Mouse (Mus musculus) stomach, embryonic 15.5 days (tissue): ENCODE results near the gene Aifm3. TPM values are rescaled to one million over a fixed set of nuclear protein-coding genes. Genes with fewer than 3 reads are reported as not detected.
"Not testable (repeated sequence)": the region's sequence is repeated elsewhere in the genome, so short reads cannot be mapped to it uniquely, and the experiment has no call there.

Experiments used
- ATAC-seq: fragments of 200-750 bp; cut with Nextera tagmentation; 2 replicates; pipeline ENCODE4 v1.8.0; 2017; ENCODE audit warnings: low read depth, moderate number of reproducible peaks, moderate TSS enrichment; ENCODE audit not compliant: insufficient read depth, low FRiP score
- H3K27ac ChIP-seq: fragments of 300-500 bp; sonication (generic); 2 replicates; pipeline ENCODE4 v1.5.1; 2015; ENCODE audit warnings: mild to moderate bottlenecking, inconsistent platforms
- H3K27me3 ChIP-seq: fragments of 300-500 bp; sonication (generic); replicated peaks from 2 replicates; pipeline ENCODE4 v1.6.1; 2015; ENCODE audit warnings: inconsistent platforms
- H3K36me3 ChIP-seq: fragments of 300-500 bp; sonication (generic); 2 replicates; pipeline ENCODE4 v1.6.1; 2015; ENCODE audit warnings: inconsistent platforms
- H3K4me1 ChIP-seq: fragments of 300-500 bp; sonication (generic); 2 replicates; pipeline ENCODE4 v1.6.1; 2015; ENCODE audit warnings: inconsistent platforms
- H3K4me2 ChIP-seq: fragments of 300-500 bp; sonication (generic); 2 replicates; pipeline ENCODE4 v1.6.1; 2015; ENCODE audit warnings: mild to moderate bottlenecking, inconsistent platforms
- H3K4me3 ChIP-seq: fragments of 300-500 bp; sonication (generic); replicated peaks from 2 replicates; pipeline ENCODE4 v1.5.1; 2015; ENCODE audit warnings: inconsistent platforms
- H3K9ac ChIP-seq: fragments of 300-500 bp; sonication (generic); 2 replicates; pipeline ENCODE4 v1.6.1; 2015; ENCODE audit warnings: inconsistent platforms
- H3K9me3 ChIP-seq: fragments of 300-500 bp; sonication (generic); 2 replicates; pipeline ENCODE4 v1.6.1; 2016; ENCODE audit warnings: inconsistent platforms
- WGBS: fragments of 180-500 bp; shearing (Covaris S2); methylation state at CpG from one replicate; pipeline ENCODE4 v1.1.7; 2015; 5-methylcytosine and 5-hydroxymethylcytosine counted together
- polyA plus RNA-seq: library from polyadenylated mRNA; unstranded; fragments of >200 nt; fragmentation: Nextera tagmentation; extraction: Ambion mirVana; gene quantifications from 2 replicates; pipeline ENCODE4 v1.2.1, GENCODE M21; 2015

Gene Aifm3
- polyA plus RNA-seq, 1 experiment from 2014 or later: 3.2 TPM

DNA sequence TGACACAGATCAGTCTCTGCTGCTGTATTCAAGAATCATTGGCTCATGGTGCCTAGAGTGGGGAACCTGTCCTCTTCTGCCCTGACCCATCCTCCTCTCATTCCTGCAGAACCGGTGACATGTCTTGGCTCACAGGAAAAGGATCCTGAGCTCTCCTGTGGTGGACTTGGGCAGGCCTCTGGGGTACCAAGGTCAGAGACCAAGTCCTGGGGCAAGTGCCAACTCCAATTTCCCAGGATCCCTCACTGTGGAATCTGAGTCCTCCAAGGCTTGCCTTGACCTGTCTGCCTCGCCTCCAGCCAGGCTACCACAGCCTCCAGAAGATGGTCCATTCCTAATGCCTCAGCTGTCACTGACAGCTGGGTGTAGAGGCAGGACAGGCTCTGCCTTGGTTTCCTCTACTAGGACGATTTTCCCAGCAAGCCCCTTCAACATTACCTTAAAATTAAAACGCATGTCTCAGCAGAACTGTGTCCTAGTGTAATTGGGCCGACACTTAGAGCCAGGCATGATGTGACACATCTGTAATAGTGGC is 17.7 kb downstream of the Aifm3 start:
- ATAC-seq: no peak
- peaks cover 11% of the 10 kb centered on the region for H3K4me1 ChIP-seq
- 80% methylated on average over 5 of the region's 5 CpGs for WGBS
- H3K9me3 ChIP-seq: no peaks in the 10 kb centered on the region
- no peak overlapping the region for H3K9ac ChIP-seq
- no peaks in the 10 kb centered on the region for H3K27me3 ChIP-seq
- no peak overlapping the region for H3K4me2 ChIP-seq
- no peak overlapping the region for H3K27ac ChIP-seq
- no peak overlapping the region for H3K4me3 ChIP-seq
- peaks cover 6% of the 10 kb centered on the region for H3K36me3 ChIP-seq

DNA sequence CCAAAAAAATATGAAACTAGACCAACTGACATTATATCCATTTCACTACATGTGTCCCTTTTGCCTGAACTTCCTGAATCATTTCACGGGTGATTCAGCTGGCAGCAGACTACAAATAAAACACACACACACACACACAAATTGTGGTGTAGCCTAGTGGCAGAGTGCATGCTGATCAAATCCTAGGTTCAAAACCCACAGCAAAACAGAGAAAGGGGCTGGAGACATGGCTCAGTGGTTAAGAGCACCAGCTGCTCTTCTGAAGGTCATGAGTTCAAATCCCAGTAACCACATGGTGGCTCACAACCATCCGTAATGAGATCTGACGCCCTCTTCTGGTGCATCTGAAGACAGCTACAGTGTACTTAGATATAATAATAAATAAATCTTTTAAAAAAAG is 18.6 kb downstream of the Aifm3 start:
- H3K9me3 ChIP-seq, H3K27me3 ChIP-seq, ATAC-seq: not testable (repeated sequence)
- WGBS: 27% methylated on average over 3 of the region's 3 CpGs
- Histone ChIP-seq H3K27ac (peak overlapping the region; percentile 96), H3K4me1 (peaks cover 11% of the 10 kb centered on the region), H3K4me2 (peak overlapping the region; percentile 70), H3K36me3 (peaks cover 16% of the 10 kb centered on the region), H3K4me3 (peak overlapping the region; percentile 68), H3K9ac (peak overlapping the region; percentile 64; the same call in 1 of the 2 replicates)

DNA sequence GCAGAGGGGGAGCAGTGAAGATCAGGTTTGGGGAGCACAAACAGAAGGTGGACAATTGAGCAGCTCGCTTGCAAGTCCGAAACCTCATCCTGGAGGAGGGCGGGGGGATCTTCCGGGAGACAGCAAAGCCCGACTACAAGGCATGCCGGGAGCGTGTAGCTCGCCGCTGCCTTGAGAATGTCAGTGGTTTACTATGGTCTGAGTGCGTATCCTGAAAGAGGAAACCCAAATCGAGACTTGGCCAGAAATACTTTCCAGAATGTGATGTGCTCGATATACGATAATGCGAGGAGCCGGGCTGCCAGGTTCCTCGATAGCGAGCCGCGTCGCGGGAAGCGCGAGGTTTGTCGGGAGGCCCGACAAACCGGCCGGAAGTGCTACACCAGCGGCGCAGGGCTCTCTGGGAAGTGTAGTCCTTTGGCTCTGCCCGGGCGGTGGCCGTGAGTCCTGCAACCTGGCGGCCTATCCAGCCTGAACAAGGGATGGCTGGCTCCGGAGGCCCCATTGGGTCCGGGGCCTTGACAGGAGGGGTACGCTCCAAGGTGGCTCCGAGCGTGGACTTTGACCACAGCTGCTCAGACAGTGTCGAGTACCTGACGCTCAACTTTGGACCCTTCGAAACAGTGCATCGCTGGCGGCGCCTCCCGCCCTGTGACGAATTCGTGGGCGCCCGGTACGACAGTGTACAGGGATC is 19.3 kb downstream of the Aifm3 start, which contains the start of gene Lztr1:
Lztr1 (plus strand) TSS at position 143 of the 694 bp plus-strand sequence.
- H3K4me2 ChIP-seq: peak within 1 kb of the TSS; percentile 70
- peak; percentile 95 for ATAC-seq
- under 1% methylated on average over 50 of the region's 50 CpGs for WGBS

DNA sequence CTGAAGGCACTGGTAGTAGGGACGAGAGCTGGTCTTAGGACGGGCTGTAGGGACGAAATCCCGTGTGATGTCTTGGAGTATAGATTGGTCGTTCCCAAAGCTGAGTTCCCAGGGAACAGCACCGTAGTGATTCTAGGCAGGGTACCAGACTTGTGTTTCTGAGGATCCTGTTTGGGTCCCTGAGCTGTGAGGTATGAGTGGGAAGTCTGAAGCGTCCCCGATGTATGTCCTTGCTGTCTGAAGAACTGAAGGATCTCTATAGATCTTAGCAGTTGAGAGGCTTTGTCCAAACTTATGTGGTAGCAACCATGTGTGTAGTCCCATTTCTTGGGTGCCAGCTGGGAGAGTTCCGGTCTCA is 19.8 kb downstream of the Aifm3 start:
- Histone ChIP-seq H3K4me2 (peak overlapping the region; percentile 70), H3K4me3 (peak overlapping the region; percentile 68), H3K4me1 (peaks cover 11% of the 10 kb centered on the region), H3K27ac (peak overlapping the region; percentile 96; the same call in 1 of the 2 replicates), H3K36me3 (peaks cover 26% of the 10 kb centered on the region), H3K9ac (peak overlapping the region; percentile 64), H3K27me3 (no peaks in the 10 kb centered on the region), H3K9me3 (no peaks in the 10 kb centered on the region)
- 10% methylated on average over 9 of the region's 9 CpGs for WGBS
- no peak for ATAC-seq

More for the DNA sequence above, 19.3 kb downstream of the Aifm3 start, which contains the start of gene Lztr1:
- Histone ChIP-seq H3K36me3 (peaks cover 23% of the 10 kb centered on the region), H3K4me1 (peaks cover 11% of the 10 kb centered on the region), H3K27ac (peak within 1 kb of the TSS; percentile 96), H3K9ac (peak within 1 kb of the TSS; percentile 64), H3K27me3 (no peaks in the 10 kb centered on the region), H3K4me3 (peak within 1 kb of the TSS; percentile 68), H3K9me3 (no peaks in the 10 kb centered on the region)

DNA sequence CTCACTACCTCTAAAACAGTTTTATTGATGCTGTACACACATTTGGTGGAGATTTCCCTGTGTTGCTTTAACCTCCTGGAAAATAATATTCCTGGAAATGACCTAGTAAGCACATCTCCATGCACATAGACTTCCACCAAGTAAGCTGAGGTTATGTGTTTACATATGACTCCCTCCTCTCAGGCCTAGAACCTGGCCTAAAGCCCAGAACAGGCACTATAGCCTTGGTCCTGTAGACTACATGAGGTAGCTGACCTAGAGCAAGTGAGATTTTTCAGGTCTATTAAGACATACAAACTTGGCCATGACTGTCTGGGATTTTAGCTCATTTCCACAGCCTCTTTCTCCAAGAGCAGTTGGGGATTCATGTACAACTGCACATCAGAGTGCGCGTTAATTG is 20.7 kb downstream of the Aifm3 start:
- 95% methylated on average over 2 of the region's 2 CpGs for WGBS

DNA sequence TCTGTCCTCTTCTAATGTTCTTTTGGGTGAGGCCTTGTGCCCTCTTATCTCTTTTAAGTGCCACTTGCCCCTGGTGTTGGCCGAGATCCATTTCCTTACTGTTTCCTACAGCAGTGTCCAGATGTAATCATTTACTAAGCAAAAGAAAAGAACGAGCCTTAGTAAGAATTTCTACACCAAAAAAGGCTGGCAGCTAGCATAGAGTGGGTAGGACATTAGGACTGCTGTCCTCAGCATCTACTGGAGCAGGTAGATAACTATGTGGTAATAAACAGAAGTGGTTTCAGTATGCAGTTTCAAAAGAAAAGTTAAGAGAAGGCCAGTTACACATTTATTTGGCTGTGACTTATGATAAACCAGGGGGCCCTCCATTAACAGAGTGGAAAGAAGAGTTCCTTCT is 21.3 kb downstream of the Aifm3 start:
- Histone ChIP-seq H3K27me3 (no peaks in the 10 kb centered on the region), H3K36me3 (peaks cover 34% of the 10 kb centered on the region), H3K9ac (no peak overlapping the region), H3K4me1 (peaks cover 11% of the 10 kb centered on the region), H3K4me2 (no peak overlapping the region), H3K9me3 (no peaks in the 10 kb centered on the region), H3K27ac (no peak overlapping the region), H3K4me3 (no peak overlapping the region)
- ATAC-seq: no peak
- 75% methylated on average over 2 of the region's 2 CpGs for WGBS

More for the DNA sequence above, 20.7 kb downstream of the Aifm3 start:
- H3K36me3 ChIP-seq: peaks cover 29% of the 10 kb centered on the region
- no peak overlapping the region for H3K9ac ChIP-seq
- H3K27me3 ChIP-seq: no peaks in the 10 kb centered on the region
- no peak overlapping the region for H3K4me3 ChIP-seq
- no peak for ATAC-seq
- H3K27ac ChIP-seq: no peak overlapping the region
- H3K4me1 ChIP-seq: peaks cover 11% of the 10 kb centered on the region
- H3K4me2 ChIP-seq: peak overlapping the region; percentile 70
- H3K9me3 ChIP-seq: no peaks in the 10 kb centered on the region

DNA sequence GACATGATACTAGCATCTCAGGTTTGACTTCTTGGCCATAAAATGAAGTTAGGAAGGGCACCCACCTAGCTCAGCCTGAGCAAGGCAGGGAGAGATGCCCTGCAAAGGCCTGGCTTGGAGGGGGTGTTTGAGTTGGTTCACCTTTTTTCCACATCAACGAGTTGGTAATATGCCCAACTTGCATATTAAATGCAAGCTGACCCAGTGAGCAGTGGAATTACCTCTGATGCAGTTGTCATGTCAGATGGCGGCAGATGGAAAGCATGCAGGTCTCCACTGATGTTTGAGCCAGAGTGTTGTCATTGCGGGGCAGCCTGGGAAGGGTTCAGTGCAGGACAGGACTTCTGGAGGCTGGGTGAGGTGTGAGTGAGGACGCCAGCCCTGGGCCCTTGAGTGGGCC is 22.0 kb downstream of the Aifm3 start:
- Histone ChIP-seq H3K4me2 (no peak overlapping the region), H3K36me3 (peaks cover 41% of the 10 kb centered on the region), H3K4me3 (no peak overlapping the region), H3K9ac (no peak overlapping the region), H3K4me1 (peaks cover 11% of the 10 kb centered on the region), H3K27me3 (no peaks in the 10 kb centered on the region), H3K9me3 (no peaks in the 10 kb centered on the region), H3K27ac (no peak overlapping the region)
- 92% methylated on average over 4 of the region's 4 CpGs for WGBS
- no peak for ATAC-seq

DNA sequence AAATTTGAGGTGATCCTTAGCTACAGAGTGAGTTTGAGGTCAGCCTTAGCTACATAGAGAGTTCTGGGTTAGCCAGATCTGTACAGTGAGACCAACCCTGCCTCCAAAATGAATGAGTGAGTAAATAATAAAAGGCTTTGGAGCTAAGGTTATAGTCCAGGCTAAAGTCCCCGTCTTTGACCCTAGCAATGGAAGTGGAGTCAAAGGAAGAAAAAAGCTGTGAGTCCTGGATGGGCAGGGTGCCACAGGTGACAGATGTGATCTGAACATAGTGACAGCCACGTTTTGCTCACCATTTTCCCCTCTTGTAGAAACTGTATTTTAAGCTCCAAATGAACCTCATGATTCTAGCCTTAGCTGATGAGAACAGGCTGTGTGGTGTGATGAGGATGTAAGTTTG is 29.5 kb downstream of the Aifm3 start:
- Histone ChIP-seq H3K27ac (no peak overlapping the region), H3K36me3 (peaks cover 66% of the 10 kb centered on the region), H3K4me3 (no peak overlapping the region), H3K27me3 (no peaks in the 10 kb centered on the region), H3K4me1 (no peaks in the 10 kb centered on the region), H3K9ac (no peak overlapping the region), H3K4me2 (no peak overlapping the region), H3K9me3 (no peaks in the 10 kb centered on the region)
- ATAC-seq: no peak
- 86% methylated on average over 2 of the region's 2 CpGs for WGBS

DNA sequence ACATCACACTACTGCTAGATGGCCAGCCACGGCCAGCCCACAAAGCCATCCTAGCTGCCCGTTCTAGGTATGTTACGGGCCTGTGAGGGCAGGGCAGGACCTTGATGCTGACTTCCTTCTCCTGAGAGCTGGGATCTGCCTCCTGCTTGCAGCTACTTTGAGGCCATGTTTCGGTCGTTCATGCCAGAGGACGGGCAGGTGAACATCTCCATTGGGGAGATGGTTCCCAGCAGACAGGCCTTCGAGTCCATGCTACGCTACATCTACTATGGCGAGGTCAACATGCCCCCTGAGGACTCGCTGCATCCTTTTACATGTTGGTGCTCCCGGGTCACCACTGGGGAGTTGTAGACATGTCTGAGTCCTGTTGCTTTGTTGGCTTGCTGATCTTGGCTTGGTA is 34.7 kb downstream of the Aifm3 start:
- ATAC-seq: no peak
- Histone ChIP-seq H3K36me3 (peaks cover 72% of the 10 kb centered on the region), H3K4me3 (no peak overlapping the region), H3K9ac (no peak overlapping the region), H3K27ac (no peak overlapping the region), H3K4me1 (no peaks in the 10 kb centered on the region), H3K27me3 (no peaks in the 10 kb centered on the region), H3K9me3 (no peaks in the 10 kb centered on the region), H3K4me2 (no peak overlapping the region)
- WGBS: 91% methylated on average over 11 of the region's 11 CpGs

DNA sequence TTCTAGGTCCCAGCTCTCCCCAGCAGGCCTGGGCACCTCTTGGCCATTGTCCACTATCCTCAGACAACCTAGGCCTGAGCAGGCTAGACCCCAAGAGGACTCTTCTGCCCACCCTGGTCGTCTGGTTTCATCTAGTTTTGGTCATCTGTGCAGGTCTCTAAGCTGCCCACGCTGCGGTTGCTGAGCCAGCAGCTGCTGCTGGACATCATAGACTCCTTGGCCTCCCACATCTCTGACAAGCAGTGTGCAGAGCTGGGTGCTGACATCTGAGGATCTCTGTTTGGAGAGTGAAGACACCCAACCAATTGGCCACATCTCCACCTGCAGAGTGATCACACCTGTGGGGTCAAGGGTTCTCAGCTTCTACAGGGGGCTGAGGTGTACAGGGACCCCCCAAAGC is 36.1 kb downstream of the Aifm3 start:
- Histone ChIP-seq H3K4me1 (peaks cover 8% of the 10 kb centered on the region; the same call in 1 of the 2 replicates), H3K27me3 (no peaks in the 10 kb centered on the region), H3K9me3 (no peaks in the 10 kb centered on the region), H3K27ac (no peak overlapping the region), H3K4me2 (no peak overlapping the region), H3K4me3 (no peak overlapping the region), H3K36me3 (peaks cover 67% of the 10 kb centered on the region), H3K9ac (no peak overlapping the region)
- 90% methylated on average over 3 of the region's 3 CpGs for WGBS
- no peak for ATAC-seq

DNA sequence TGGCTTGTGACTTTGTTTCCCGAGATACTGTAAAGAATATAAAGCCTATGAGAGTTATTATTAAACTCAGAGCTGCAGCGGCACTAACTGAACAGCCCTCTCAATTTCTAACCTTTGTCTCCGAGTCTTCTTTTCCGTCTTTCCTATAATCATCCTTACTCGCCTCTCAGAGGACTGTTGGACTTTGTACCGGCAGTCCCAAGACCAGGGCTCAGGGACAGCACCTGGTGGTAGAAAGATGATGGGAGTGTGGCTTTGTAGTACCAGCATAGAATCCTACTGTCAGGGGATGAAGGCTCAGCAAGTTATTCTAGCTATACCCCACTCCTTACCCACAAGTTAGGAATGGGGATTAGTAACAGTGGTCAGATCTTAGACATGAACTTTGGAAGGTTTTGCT is 36.8 kb downstream of the Aifm3 start:
- Histone ChIP-seq H3K4me2 (no peak overlapping the region), H3K27me3 (no peaks in the 10 kb centered on the region), H3K36me3 (peaks cover 60% of the 10 kb centered on the region), H3K4me3 (no peak overlapping the region), H3K9me3 (no peaks in the 10 kb centered on the region), H3K9ac (no peak overlapping the region), H3K27ac (no peak overlapping the region), H3K4me1 (peaks cover 8% of the 10 kb centered on the region; the same call in 1 of the 2 replicates)
- ATAC-seq: no peak
- WGBS: 90% methylated on average over 6 of the region's 6 CpGs

DNA sequence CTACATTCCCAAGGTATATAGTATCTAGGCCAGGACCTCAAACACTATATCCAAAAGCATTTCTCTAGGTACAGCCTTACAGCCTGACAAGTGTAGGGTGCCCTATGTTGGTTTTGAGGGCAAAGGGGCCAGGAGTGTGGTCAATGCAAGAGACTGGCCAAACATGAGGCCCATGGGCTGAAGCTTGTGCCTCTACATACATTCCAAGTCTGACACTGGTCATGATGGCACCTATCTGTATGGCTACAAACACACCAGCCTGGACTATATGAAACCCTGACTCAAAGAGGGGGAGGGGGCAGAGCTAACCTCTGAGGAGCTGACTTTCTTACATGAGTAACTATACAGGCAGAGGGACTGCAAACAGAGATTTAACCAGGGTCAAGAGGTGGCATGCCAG is 38.2 kb downstream of the Aifm3 start:
- Histone ChIP-seq H3K36me3 (peaks cover 51% of the 10 kb centered on the region), H3K4me2 (no peak overlapping the region), H3K9ac (no peak overlapping the region), H3K27ac (no peak overlapping the region), H3K27me3 (no peaks in the 10 kb centered on the region), H3K4me1 (peaks cover 14% of the 10 kb centered on the region; the same call in 1 of the 2 replicates), H3K9me3 (no peaks in the 10 kb centered on the region), H3K4me3 (no peak overlapping the region)
- no peak for ATAC-seq
